Mouse (Mus musculus) thymus, postnatal 36 days (tissue): ENCODE data around the gene Lamb3.
"Not testable (repeated sequence)": the region's sequence is repeated elsewhere in the genome, so short reads cannot be mapped to it uniquely, and the experiment has no call there.

Experiments
- DNase-seq, 2 experiments: peaks; one replicate each; pipeline ENCODE4 v3.0.0; 2022; ENCODE audit warnings: mixed read lengths in 2 of 2

Lamb3 gene

DNA sequence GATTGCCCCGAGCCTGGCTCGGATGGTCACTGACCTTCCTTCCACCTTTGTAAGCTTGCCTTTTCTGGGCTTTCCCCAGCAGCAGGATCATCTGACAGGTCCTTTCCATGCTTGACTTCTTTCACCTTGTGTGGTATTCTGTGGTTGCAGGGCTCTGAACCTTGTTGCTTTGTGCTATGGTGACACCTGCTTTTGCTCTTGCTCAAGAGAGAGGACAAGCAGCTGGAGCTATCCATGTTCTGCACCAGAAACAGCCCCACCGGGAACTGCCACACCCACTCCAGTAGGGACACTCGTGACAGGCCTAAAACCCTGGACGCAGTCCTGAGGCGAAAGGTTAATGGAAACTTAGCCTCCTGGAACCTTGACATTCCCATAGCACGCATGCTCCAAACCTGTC, 43.9 kb downstream of the Lamb3 start:
- DNase-seq, result no peak

DNA sequence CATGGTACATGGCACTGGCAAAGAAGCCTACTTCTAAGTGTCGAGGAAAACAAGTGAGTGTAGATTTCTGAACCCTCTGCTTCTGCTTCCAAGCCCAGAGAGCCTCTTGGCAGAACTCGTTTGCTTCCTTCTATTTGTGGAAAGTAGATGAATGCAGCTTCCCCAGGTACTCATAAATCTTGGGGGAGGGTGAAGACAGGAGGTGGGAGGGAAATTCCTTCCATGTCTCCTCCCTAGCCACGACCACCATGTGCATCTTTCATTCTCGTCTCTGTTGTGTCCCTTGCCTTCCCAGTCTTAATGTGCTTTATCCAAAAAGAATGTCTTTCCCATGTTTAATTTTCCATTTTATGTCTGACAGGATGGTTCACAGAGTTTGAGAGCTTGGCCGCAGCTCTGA, 45.1 kb downstream of the Lamb3 start:
- DNase-seq, result no peak

- not testable (repeated sequence) for DNase-seq
Observed at GRCm38 (mm10) chr1:193253895-193254294, 46.4 kb downstream of the Lamb3 start.

DNA sequence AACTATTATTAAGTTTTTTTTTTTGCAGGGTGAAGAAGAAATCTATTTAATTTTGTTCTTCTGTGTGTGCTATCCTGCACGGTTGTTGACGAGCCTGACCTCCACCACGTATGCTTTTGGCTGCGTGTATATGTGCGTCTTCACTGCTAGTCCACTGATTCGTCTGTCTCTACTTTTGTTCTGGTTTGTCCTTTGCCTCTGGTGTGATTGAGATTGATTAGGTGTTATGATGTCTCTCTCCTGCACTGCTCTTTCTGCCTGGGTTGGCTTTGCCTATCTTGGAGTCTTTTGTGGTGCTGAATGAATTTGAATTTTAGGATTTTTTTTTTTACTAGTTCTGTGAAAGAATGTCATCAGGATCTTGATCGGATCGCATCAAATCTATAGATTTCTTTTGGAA, 47.5 kb downstream of the Lamb3 start:
- DNase-seq, result no peak

- DNase-seq, result peak; percentile 70 to 78
Observed at GRCm38 (mm10) chr1:193255488-193256288, 48.2 kb downstream of the Lamb3 start.

- no peak for DNase-seq
Observed at GRCm38 (mm10) chr1:193256289-193256577, 48.7 kb downstream of the Lamb3 start.

DNA sequence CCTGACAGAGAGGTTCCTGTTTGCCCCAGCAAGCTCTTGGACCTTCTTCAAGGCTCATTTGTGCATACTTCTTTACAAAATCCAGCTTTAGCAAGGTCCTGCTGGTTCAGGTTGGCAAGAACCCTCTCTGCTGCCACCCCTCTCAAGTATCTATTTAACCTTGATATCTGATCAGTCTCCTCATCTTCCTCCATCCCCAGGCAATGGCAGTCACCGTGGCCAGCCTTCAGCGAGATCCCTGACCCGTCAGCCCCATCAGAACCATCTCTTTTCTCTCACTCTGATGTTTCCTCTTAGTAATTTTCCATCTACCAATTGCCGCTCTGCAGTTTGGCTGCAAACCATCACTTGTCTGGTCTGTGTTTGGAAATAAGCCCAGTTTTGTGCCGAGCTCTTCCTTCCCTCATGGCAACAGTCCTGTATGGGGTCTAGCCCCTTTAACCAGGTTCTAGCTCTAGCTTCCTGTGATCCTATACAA, 49.2 kb downstream of the Lamb3 start:
- DNase-seq, result no peak

GRCm38 (mm10) chr1:193259559-193259958, 52.1 kb downstream of the Lamb3 start:
- DNase-seq, result no peak

- DNase-seq, result no peak
Observed at GRCm38 (mm10) chr1:193261897-193262548, 54.5 kb downstream of the Lamb3 start.

DNA sequence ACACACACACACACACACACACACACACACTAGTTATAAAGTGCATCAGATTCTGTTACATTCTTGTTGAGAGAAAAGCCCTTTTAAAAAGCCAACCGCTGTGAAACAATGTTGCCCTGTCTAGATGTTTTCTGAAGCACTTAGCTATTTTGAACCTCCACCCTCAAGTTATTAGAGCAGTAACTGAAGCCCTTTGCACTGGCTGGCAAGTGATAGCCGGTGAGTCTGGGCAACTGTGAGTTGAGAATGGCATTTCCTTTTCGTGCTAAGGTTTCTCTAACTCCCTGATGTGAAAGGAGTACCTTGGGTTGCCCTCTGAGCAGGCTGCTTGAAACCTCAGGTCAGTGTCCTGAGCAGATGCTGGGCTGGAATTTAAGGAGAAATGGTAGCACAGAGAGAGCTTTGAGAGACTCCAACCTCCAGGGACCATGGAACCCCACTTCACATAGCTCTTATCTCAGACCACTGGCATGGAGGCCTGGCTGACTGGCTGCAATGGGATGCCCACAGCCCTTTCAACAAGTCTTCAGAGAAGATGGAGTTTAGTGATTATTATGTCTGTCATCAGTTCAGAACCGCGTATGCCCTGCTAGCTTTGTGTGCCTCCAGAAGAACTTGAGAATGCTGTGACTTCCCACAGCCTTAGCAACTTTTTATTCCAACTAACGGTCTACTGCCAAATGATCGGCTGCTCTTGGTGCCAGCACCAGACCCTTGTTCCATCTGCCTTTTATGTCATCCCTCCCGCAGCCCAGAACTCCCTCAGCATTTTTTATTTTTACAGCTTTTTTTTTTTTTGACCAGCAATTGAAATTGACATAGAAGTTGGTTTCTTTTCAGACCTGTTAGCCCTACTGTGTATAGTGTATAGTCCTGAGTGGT, 55.8 kb downstream of the Lamb3 start:
- DNase-seq, result peak; percentile 30 to 34

DNA sequence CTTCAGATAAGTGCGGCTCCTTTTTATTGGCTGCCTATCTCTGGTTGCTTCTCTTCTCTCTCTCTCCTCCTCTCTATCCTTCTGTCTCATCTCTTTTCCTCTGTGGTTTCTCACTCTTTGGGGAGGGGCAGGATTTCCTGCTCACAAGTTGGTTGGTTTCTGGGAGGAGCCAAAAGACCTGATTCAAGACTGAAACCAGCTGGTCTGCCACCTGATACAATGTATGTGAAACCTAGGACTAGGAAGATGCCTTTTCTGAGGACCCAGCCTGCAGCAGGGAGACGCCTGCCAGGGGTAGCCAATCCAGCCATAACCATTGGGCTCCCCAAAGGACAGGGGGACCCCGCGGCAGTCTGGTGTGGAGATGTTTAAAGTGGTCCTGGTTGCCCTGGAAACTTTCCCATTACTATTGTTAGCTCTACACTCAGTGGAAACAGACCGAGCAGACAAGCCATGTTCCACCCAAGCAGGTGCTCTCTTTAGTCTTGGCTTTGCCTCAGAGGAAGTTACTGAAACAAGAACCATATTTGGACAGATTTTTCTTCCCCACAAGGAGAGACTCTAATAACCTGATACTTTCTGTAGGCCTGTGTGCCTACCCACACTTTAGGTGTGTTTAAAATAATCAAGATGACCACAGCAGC, 56.6 kb downstream of the Lamb3 start, which contains the start of gene Hsd11b1:
Hsd11b1 (minus strand) TSS at position 121 of the 644 bp plus-strand sequence.
- DNase-seq, result peak; percentile 74 to 76

DNA sequence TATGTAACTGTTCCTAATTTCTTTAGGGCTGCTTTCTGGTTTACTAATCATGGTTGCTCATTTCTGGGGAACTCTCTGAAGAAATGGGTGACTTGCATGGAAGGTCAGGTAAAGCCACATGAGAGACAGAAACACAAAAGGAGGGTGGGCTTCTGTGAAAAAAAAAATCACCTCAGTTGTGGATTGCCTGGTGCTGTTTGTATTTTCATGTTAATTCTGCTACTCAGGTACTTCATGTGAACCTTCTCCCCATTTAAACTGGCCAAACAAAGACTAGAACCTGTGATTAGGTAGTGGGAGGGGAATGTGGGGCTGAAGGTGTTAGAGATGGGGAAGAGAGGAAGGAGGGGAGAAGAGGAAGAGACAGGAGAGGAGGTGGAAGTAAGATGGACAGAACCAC, 58.2 kb downstream of the Lamb3 start:
- DNase-seq, result no peak

DNA sequence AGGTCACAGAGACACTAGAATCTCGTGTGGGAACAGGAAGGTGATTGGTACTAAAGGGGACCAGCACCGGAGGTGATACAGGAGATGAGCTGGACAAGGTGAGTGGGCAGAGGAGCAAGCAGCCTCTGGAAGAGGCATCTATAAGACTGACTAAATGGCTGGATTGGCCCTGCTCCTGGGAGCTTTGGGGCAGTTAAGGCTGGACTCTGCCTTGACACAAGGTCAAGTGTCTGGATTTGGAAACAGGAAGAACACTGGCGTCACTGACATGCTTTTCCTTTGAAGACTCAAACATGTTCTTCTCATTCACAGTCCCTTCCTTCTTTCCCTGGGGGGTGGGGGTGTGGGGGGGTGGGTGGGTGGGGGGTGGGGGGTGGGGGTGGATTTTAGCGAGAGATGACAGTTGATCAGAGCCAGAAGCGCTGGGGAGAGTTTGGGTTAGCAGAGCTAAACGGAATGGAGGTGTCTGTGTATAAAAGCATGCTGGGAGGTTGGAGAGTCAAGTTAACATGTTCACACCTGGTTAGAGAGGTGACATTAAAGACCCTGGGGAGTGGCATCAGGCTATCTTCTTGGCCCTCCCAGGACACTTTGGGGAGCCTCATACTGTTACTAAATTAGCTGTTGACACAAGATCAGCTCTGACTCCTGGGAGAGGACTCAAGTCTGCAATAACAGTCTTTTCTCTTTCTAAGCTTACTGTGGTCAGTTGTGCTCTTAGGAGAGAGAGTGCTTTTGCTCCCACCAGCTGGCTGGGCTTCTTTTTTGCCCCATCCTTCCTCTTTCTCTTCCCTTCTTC, 63.7 kb downstream of the Lamb3 start:
- no peak for DNase-seq

DNA sequence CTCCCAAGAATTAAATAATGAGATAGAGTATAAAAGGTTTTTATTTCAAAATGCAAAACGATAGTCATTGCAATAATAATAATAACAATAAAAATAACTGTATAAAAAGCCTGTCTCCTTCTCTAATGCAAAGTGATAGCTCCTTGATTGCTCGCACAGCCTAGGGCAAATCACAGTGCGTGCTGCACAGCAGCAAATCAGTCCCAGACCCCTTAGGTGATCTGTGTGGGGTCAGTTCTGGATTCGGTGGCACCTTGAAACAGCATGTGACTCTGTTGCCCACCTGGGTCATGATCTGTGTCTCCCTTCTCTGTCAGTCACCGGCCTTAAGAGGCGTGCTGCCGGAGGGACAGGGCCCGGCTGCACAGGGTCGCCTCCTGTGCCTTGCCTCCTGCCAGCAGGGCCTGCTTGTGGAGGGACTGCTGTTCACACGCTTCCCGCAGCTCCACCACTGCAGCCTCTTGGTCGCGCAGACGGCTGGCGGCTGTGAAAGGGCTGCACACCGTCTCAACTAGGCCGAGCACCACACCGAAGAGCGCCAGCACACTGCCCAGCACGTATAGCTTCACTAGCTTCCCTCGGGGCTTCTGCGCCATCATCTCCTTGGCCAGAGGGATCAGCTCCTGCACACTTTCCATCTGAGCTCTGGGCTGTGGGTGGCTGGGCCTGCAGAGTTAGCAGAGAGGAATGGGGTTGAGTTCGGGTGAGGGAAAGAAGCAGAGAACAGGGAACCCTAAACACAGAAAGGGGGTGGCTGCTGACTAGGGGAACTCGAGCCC, 64.8 kb downstream of the Lamb3 start:
- peak in 1 of 2 experiments; percentile 46 for DNase-seq

DNA sequence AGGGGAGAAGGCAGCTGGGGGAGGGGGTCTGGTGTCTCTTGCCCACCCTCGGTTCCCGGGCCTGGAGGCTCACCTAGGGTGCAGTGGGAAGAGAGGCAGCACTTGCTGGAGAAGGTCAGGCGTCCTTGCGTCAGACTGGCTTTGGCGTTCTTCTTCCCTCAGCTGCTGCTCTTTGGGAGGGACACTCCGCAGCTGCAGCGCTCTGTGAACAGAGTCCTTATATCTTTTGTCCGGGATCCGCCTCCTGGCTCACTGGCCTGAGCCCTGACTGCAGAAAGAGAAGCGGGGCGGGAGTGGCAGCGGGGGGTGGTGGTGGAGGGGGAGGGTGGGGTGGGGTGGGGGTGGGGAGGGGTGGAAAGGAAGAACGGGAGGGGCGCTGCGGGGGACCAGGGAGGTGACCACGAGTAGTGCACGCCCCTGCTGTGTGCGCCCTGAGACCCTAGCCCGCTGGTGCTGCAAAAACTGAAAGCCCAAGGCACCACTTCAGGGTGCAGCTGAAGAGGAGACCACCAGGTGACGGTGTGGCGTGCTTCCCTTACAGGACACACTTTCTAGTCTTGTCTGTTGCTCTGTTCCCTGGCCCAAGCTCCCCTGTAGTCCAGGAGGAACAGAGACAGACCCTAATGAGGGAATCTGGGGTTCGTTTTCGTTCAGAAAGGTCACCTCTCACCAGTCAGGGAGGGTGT, 65.6 kb downstream of the Lamb3 start, which contains the start of gene G0s2:
G0s2 (minus strand) TSS at position 302 of the 686 bp plus-strand sequence.
- DNase-seq, result peak; percentile 50 to 52

DNA sequence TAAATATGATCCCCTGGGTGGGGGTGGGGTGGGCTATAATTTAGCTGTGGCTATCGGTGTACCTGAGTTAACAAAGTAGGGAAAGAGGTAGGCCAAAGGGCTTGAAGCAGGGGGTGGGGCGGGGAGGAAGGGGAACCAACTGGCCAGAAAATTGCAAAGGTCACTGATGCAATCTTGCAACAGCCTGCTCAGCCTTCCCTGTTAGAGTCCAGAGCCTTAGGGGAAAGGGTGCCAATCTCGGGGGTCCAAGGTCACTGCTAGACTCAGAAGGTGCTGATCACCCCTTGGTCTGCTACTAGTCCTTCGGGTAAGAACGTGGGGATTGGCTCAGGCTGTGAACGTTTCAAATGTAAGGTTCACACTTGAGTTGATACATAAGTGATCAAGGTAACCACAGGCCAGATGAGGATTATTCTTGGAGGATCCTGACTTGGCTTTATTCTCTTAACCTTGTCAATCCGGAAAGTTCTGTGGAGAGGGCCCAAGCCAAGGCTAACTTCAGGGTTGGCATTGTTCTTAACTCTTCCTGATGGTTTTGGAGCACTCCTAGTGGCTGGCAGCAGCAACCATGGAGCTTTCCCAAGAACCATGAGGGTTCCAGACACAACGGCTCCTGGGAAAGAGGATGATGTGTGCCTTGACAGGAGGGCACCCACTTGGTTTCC, 67.0 kb downstream of the Lamb3 start:
- DNase-seq, result no peak

DNA sequence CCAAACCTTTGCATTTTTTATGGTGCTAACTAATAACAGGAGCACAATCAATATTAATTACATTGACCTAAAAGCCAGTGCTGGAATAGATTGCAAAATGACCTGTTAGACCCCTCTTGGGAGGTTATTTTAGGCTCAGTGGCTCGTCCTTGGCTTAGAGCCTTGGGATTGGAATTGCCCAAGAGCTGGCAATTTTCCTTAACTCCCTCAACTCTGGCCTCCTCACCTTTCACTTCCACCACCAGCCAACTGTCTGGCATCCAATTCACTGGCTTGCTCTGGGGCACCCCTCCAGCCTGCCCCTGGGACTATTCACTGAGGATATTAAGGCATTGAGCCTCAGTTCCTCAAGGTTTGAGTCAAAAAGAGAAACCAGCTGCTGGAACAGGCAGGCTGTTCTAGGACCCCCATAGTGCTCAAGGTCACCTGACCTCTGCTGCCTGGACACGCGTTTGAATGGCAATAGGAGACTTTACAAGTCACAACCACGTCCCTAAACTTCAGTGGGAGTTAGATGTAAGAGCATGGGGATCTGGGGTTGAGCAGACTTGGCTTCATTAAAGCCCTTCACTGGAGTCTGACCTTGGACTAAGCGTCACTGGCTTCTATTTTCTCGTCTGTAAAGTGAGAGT, 71.0 kb downstream of the Lamb3 start:
- no peak for DNase-seq

DNA sequence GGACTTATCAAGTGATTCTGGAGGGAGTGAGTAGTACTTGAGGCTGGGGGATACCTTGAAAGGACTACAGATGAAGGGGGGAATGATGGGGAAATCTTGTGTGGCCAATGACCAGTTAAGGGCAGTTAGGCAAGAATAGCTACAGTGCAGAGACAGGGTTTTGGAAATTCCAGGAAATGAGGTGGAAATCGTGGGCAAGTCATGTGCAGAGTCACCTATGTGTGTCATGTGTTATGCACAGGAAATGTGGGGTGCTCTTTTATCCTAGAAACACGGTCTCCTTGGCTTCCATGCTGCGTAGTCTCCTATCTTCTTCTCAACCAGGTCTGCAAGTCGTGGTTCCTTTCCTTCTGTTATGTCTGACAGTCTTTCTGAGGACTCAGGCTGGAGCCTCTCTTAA, 72.0 kb downstream of the Lamb3 start:
- DNase-seq, result no peak

GRCm38 (mm10) chr1:193281344-193281743, 73.8 kb downstream of the Lamb3 start:
- no peak for DNase-seq
